Mouse (Mus musculus) heart, embryonic 13.5 days (tissue): Measurements from ENCODE around the gene Gpr4. TPM values are rescaled to one million over a fixed set of nuclear protein-coding genes. Genes with fewer than 3 reads are reported as not detected.

Experiments used
- ATAC-seq: fragments of 200-750 bp; cut with Nextera tagmentation; 2 replicates; pipeline ENCODE4 v1.8.0; 2017; ENCODE audit warnings: moderate TSS enrichment; ENCODE audit not compliant: insufficient number of reproducible peaks, low FRiP score, low TSS enrichment; ENCODE audit errors: extremely low read depth
- H3K27ac ChIP-seq: fragments of 300-500 bp; sonication (generic); replicated peaks from 2 replicates; pipeline ENCODE4 v1.5.1; 2015; ENCODE audit warnings: moderate library complexity, mild to moderate bottlenecking, inconsistent platforms
- H3K27me3 ChIP-seq: fragments of 300-500 bp; sonication (generic); replicated peaks from 2 replicates; pipeline ENCODE4 v1.6.1; 2015; ENCODE audit warnings: mild to moderate bottlenecking, inconsistent platforms
- H3K36me3 ChIP-seq: fragments of 300-500 bp; sonication (generic); 2 replicates; pipeline ENCODE4 v1.6.1; 2015; ENCODE audit warnings: mild to moderate bottlenecking, inconsistent platforms
- H3K4me1 ChIP-seq: fragments of 300-500 bp; sonication (generic); 2 replicates; pipeline ENCODE4 v1.6.1; 2015; ENCODE audit warnings: inconsistent platforms
- H3K4me2 ChIP-seq: fragments of 300-500 bp; sonication (generic); 2 replicates; pipeline ENCODE4 v1.6.1; 2015; ENCODE audit warnings: inconsistent platforms, mild to moderate bottlenecking, moderate library complexity
- H3K4me3 ChIP-seq: fragments of 300-500 bp; sonication (generic); 2 replicates; pipeline ENCODE4 v1.5.1; 2015; ENCODE audit warnings: moderate library complexity, mild to moderate bottlenecking, inconsistent platforms
- H3K9ac ChIP-seq: fragments of 300-500 bp; sonication (generic); 2 replicates; pipeline ENCODE4 v1.6.1; 2015; ENCODE audit warnings: inconsistent platforms, mild to moderate bottlenecking, moderate library complexity
- H3K9me3 ChIP-seq: fragments of 300-500 bp; sonication (generic); 2 replicates; pipeline ENCODE4 v1.6.1; 2016; ENCODE audit warnings: inconsistent platforms
- WGBS: fragments of 180-500 bp; shearing (Covaris S2); methylation state at CpG from one replicate; pipeline ENCODE4 v1.1.7; 2015; ENCODE audit warnings: mixed read lengths; 5-methylcytosine and 5-hydroxymethylcytosine counted together
- polyA plus RNA-seq: library from polyadenylated mRNA; unstranded; fragments of >200 nt; fragmentation: Nextera tagmentation; extraction: Ambion mirVana; gene quantifications from 2 replicates; pipeline ENCODE4 v1.2.1, GENCODE M21; 2015

The Gpr4 gene
- 1.7 and 1.8 TPM in 2 replicates for polyA plus RNA-seq

DNA sequence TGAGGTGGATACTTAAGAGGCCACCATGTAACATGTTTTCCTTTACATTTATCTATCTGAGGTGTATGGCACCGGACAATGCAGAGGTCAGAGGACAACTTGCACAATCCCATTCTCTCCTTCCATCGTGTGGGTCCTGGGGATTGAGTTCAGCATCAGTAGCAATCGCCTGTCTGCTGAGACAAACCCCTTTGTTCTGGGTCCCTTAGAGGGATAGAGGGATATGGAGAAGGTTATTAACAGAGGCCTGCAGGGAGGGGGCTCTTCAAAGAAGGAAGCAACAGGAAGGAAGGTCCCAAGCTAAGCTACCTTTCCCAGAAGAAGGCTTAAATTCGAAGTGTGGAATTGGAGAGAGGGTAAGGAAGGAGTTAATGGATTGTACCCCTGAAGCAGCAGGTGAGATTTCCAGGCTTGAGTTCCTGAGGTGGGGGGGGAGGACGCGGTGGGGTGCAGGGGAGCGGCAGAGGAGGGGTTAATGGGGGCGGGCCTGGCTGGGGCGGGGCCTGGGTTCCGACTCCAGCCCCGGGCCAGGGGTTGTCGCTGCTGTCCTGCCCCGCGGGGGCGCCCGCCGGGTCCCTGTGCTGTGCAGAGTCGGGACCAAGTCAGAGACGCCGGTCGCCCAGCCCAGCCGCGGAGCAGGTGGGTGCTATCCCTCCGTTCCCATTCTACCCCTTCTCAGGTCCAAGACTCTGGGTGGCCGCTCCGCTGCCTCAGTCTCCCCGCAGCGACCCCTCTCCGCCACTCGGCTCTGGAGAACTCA, at the start of gene Gpr4:
TSS of gene Gpr4 (plus strand) at position 543 of the 760 bp plus-strand sequence.
- H3K9me3 ChIP-seq: no peaks in the 10 kb centered on the region
- H3K4me3 ChIP-seq: peak within 1 kb of the TSS; percentile 60
- H3K27ac ChIP-seq: no peak within 1 kb of the TSS
- H3K36me3 ChIP-seq: 0 out of 2 replicates have a peak, but pooled peaks cover 2% of the 10 kb centered on the region
- H3K9ac ChIP-seq: peak within 1 kb of the TSS; percentile 80
- H3K4me1 ChIP-seq: peaks cover 24% of the 10 kb centered on the region
- H3K4me2 ChIP-seq: peak within 1 kb of the TSS; percentile 84
- ATAC-seq: peak; percentile 51; the same call in 1 of the 2 replicates
- WGBS: 2% methylated on average over 26 of the region's 30 CpGs
- H3K27me3 ChIP-seq: peaks cover 29% of the 10 kb centered on the region

DNA sequence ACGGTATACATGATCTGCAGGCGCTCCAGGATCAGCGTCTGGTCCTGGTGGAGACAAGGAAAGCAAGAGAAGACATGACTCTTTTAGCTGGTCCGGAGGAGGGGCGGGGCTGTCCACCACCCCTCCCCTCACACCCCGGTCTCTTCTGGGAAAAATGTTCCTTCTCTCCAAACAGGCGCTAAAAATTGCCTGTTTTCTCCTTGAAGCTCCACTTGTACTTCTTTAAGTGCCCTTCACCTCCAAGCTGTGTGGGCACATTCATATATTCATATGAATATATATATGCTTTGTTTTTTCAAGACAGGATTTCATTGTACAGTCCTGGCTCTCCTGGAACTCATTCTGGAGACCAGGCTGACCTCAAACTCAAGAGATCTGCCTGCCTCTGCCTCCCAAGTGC, 49.4 kb upstream of the Gpr4 start:
- WGBS: 73% methylated on average over 7 of the region's 7 CpGs
- H3K9ac ChIP-seq: no peak overlapping the region
- no peak overlapping the region for H3K4me3 ChIP-seq
- H3K4me1 ChIP-seq: peaks cover 50% of the 10 kb centered on the region
- no peak for ATAC-seq
- no peaks in the 10 kb centered on the region for H3K36me3 ChIP-seq
- H3K27ac ChIP-seq: no peak overlapping the region
- no peak overlapping the region for H3K4me2 ChIP-seq
- peaks cover 42% of the 10 kb centered on the region for H3K27me3 ChIP-seq
- no peaks in the 10 kb centered on the region for H3K9me3 ChIP-seq

DNA sequence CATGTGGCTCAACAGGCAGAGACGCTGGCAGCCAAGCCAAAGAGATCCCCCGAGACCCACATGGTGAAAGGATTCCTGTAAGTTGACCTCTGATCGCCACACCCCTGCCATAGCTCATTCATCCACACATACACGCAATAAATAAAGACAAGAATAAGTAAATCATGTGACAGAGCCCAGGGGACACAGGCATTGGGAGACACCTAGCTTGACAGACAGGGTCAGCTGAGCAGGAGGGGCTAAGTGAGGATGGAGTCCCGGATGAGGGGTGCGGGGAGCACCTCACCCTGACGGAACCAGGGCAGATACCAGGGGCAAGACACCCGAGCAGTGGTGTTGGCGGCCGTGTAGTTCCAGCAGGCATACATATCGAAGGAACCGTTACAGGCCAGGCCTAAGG, 48.6 kb upstream of the Gpr4 start:
- H3K36me3 ChIP-seq: no peaks in the 10 kb centered on the region
- no peak for ATAC-seq
- peak overlapping the region; percentile 44; the same call in 1 of the 2 replicates for H3K9ac ChIP-seq
- H3K27ac ChIP-seq: no peak overlapping the region
- H3K4me1 ChIP-seq: peaks cover 55% of the 10 kb centered on the region
- peak overlapping the region; percentile 64 for H3K4me2 ChIP-seq
- H3K4me3 ChIP-seq: no peak overlapping the region
- H3K9me3 ChIP-seq: no peaks in the 10 kb centered on the region
- H3K27me3 ChIP-seq: peaks cover 38% of the 10 kb centered on the region
- 33% methylated on average over 12 of the region's 12 CpGs for WGBS

DNA sequence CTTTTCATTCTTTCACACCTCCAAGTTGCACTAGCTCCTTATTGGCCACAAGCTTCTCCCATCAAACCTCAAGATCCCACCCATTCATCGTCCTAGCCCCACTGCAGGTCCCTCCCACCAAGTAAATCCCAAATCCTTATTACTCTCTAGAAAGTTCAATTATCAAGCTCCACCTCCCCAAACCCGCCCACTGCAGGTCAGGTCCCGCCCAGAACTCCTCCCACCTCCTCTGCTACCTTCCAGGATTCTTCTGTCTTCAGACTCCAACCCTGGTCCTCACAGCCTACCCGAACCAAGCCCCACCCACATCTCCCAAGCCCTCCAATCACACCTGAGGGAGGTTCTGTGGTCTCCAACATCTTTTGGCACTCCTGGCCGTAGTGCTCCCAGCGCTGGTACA, 48.1 kb upstream of the Gpr4 start:
- Histone ChIP-seq H3K9me3 (no peaks in the 10 kb centered on the region), H3K36me3 (no peaks in the 10 kb centered on the region), H3K4me1 (peaks cover 57% of the 10 kb centered on the region), H3K4me3 (peak overlapping the region; percentile 37), H3K27ac (no peak overlapping the region), H3K9ac (peak overlapping the region; percentile 71), H3K4me2 (peak overlapping the region; percentile 64), H3K27me3 (peaks cover 34% of the 10 kb centered on the region)
- ATAC-seq: no peak
- WGBS: 5% methylated on average over 6 of the region's 6 CpGs

DNA sequence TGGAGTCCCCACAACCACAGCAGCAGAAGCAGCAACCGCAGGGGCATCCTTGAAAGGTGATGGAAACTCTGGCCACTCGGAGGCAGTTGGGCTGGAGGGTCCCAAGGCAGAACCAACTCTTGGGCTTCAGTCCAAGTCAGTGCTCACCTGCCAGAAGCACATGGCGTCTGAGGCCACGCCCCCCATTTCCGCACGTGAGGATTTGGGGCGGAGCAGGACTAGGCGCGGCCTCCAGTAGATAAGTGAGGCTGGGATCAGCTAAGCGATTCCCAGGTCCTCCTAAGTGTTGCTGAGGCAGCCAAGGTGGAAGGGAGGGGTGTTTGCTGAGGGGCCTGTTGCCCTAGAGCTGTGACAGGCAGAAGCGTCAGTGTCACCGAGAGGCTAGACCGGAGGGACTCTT, 47.4 kb upstream of the Gpr4 start:
- Histone ChIP-seq H3K36me3 (no peaks in the 10 kb centered on the region), H3K4me3 (peak overlapping the region; percentile 37), H3K9ac (peak overlapping the region; percentile 71), H3K27ac (peak overlapping the region; percentile 91), H3K4me2 (peak overlapping the region; percentile 64), H3K4me1 (peaks cover 57% of the 10 kb centered on the region), H3K27me3 (peaks cover 26% of the 10 kb centered on the region), H3K9me3 (no peaks in the 10 kb centered on the region)
- ATAC-seq: 0 out of 2 replicates have a peak, but pooled peaks have one; percentile 12
- WGBS: under 1% methylated on average over 13 of the region's 13 CpGs

DNA sequence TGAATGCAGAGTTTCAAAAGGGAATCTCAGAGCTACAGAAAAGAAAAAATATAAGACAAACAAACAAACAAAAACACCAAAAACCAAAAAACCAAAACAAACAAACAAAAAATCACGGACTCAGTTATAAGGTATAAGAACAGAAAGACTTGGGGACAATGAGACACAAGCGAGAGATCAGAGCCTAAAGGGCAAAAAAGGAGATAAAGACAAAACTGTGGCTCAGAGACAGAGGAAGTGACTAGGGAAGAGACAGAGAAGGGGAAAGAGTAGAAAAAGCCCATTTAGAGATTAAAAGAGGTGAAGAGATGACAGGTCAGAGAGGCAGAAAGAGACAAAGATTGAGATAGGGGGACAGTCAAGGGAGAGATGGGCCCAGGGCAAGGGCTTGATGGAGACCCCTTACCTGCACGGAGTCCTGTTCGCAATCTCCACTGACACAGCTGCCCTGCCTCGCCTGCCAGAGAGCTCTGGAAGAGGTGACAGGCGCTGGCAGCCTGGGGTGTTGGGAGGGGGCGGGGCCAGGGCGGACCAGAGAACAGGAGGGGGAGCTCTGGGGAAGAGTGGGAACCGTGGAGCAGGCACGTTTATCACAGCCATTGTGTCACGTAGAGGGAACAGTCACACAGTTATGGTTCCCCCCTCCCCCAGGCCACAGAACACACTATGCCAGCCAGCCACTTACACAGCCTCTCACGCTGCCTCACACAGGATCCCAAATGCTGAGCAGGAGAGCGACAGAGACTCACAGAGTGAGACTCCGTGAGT, 46.5 kb upstream of the Gpr4 start, which contains the start of gene Gipr:
TSS of gene Gipr (minus strand) at position 472 of the 768 bp plus-strand sequence.
- Histone ChIP-seq H3K27me3 (peaks cover 19% of the 10 kb centered on the region), H3K4me2 (peak within 1 kb of the TSS; percentile 64), H3K4me3 (peak within 1 kb of the TSS; percentile 37), H3K9me3 (no peaks in the 10 kb centered on the region), H3K36me3 (no peaks in the 10 kb centered on the region), H3K4me1 (peaks cover 57% of the 10 kb centered on the region), H3K27ac (peak within 1 kb of the TSS; percentile 91), H3K9ac (peak within 1 kb of the TSS; percentile 71)
- WGBS: 5% methylated on average over 14 of the region's 14 CpGs
- ATAC-seq: peak; percentile 53

DNA sequence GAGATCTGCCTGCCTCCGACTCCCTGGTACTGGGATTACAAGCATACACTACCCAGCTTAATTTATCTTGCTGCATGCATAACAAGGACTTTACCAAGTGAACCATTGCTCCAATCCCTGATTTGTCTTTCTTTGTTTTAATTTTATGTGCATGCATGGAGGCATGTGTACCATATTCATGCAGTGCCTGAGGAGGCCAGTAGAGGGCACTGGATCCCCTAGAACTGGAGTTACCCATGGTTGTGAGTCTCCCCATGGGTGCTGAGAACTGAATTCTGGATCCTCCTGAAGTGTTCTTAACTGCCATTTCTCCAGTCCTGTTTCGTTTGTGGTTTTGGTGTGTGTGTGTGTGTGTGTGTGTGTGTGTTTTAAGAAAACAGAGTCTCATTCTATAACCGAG, 45.3 kb upstream of the Gpr4 start:
- H3K27me3 ChIP-seq: peaks cover 16% of the 10 kb centered on the region
- no peak for ATAC-seq
- no peaks in the 10 kb centered on the region for H3K9me3 ChIP-seq
- WGBS: 85% methylated on average over 3 of the region's 3 CpGs
- H3K36me3 ChIP-seq: no peaks in the 10 kb centered on the region
- H3K27ac ChIP-seq: 0 out of 2 replicates have a peak overlapping the region, but pooled peaks have one; percentile 91
- no peak overlapping the region for H3K9ac ChIP-seq
- H3K4me1 ChIP-seq: peaks cover 68% of the 10 kb centered on the region
- H3K4me2 ChIP-seq: no peak overlapping the region
- no peak overlapping the region for H3K4me3 ChIP-seq

DNA sequence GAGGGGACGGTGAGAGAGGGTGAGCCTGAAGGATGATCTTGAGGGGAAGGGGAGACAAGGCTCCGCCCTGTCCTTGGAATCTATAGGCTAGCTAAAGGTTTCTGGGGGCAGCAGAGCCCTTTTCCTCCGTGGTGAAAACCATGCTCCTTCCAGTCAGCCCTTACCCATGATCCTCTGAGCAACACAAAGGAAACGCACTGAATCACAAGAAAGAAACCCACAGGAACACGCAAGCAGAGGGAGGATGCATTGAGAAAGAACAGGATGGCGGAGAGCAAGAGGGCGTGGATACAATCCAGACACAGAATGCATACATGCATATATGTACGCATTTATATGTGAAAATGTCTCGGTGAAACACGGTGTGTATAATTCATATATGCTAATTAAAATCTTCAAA, 42.8 kb upstream of the Gpr4 start:
- Histone ChIP-seq H3K4me3 (no peak overlapping the region), H3K36me3 (no peaks in the 10 kb centered on the region), H3K27me3 (peaks cover 7% of the 10 kb centered on the region; the same call in 1 of the 2 replicates), H3K9me3 (no peaks in the 10 kb centered on the region), H3K4me2 (no peak overlapping the region), H3K4me1 (peaks cover 71% of the 10 kb centered on the region), H3K27ac (peak overlapping the region; percentile 96), H3K9ac (peak overlapping the region; percentile 70)
- WGBS: 62% methylated on average over 10 of the region's 10 CpGs
- no peak for ATAC-seq

DNA sequence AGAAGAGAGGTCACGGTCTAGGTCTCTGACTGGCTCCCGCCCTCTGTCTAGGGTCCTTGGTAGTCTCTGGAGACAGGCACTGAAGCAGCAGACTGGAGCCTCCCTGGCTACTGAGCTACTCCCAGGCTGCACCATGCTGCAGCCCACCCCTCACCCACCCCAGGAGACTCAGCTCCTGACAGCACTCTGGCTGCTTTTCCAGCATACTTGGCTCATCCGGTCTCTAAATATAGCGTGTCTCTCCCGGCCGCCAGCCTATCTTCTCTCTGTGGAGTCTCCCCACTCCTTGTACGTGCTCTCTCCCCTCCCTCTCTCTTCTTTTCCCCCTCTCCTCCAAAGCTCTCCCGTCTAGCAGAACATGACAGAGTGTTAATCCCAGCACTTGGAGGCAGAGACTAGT, 42.2 kb upstream of the Gpr4 start:
- Histone ChIP-seq H3K27me3 (peaks cover 10% of the 10 kb centered on the region), H3K36me3 (no peaks in the 10 kb centered on the region), H3K9me3 (no peaks in the 10 kb centered on the region), H3K9ac (peak overlapping the region; percentile 70), H3K4me2 (peak overlapping the region; percentile 40), H3K4me1 (peaks cover 64% of the 10 kb centered on the region), H3K4me3 (no peak overlapping the region), H3K27ac (peak overlapping the region; percentile 96)
- ATAC-seq: peak; percentile 39; the same call in 1 of the 2 replicates
- 9% methylated on average over 8 of the region's 8 CpGs for WGBS

DNA sequence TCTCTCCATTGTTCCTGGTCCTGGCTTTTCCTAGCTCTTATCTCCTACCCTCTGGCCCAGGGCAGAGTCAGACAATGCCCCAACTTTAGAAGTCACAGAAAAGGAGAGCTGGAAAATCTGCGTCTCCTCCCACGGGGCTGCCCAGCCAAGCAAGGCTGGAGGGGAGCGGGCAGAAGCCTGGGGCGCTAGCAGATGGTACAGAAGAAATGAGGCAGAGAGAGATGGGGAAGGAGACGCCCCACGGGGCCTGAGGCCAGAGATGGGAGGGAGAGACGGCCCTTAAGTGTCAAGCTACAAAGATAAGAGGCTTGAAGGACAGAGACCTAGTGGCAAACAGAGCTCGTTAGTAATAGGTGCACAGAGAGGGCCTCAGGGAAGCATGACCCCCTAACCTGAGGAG, 40.5 kb upstream of the Gpr4 start:
- peak overlapping the region; percentile 28; the same call in 1 of the 2 replicates for H3K4me2 ChIP-seq
- peaks cover 59% of the 10 kb centered on the region for H3K4me1 ChIP-seq
- ATAC-seq: no peak

DNA sequence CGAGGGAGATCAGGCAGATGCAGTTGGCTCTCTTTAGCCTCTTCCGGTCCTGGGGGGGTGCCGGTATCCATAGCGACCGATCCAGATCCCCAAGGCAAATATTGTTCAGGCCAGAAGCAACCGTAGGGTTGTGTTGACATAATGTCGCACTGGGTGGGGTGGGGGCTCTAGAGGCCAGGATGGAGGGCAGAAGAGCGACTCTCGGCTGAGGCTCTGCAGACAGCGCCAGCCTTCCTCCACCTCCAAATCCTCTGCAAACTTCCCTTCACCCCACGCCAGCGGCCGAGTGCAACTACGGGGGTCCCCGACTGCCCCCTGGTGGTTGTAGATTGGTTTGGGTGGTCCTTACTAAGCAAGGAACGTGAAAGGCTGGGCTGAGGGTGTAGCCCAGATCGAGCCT, 39.5 kb upstream of the Gpr4 start:
- H3K4me3 ChIP-seq: peak overlapping the region; percentile 35
- H3K9me3 ChIP-seq: no peaks in the 10 kb centered on the region
- no peaks in the 10 kb centered on the region for H3K36me3 ChIP-seq
- H3K4me2 ChIP-seq: peak overlapping the region; percentile 64
- ATAC-seq: no peak
- WGBS: 3% methylated on average over 17 of the region's 17 CpGs
- peaks cover 61% of the 10 kb centered on the region for H3K4me1 ChIP-seq
- H3K9ac ChIP-seq: peak overlapping the region; percentile 60; the same call in 1 of the 2 replicates
- H3K27ac ChIP-seq: peak overlapping the region; percentile 96
- H3K27me3 ChIP-seq: peaks cover 36% of the 10 kb centered on the region

More for the DNA sequence above, 40.5 kb upstream of the Gpr4 start:
- Histone ChIP-seq H3K9me3 (no peaks in the 10 kb centered on the region), H3K9ac (peak overlapping the region; percentile 60), H3K27ac (peak overlapping the region; percentile 96), H3K27me3 (peaks cover 26% of the 10 kb centered on the region), H3K36me3 (no peaks in the 10 kb centered on the region), H3K4me3 (no peak overlapping the region)
- 18% methylated on average over 8 of the region's 8 CpGs for WGBS
